Mouse (Mus musculus) adrenal gland, adult 10 weeks (tissue): ENCODE data around the gene Cbr2. TPM values are rescaled to one million over a fixed set of nuclear protein-coding genes. Genes with fewer than 3 reads are reported as not detected.

Experiments used
- polyA plus RNA-seq: library from polyadenylated mRNA; stranded (reverse); fragments of 350-450 nt; fragmentation: Illumina TruSeq; extraction: RNeasy Lipid Tissue Mini Kit (QIAGEN cat#74804); gene quantifications from one replicate; pipeline ENCODE4 v1.2.3, GENCODE M21; 2014; ENCODE audit warnings: low read depth, low replicate concordance

The Cbr2 gene
- polyA plus RNA-seq = 1.2 TPM

GRCm38 (mm10) chr11:120731858-120732680, at the start of gene Cbr2:
Gene Cbr2 (minus strand): TSS chr11:120732114.

GRCm38 (mm10) chr11:120762672-120763041, 30.7 kb upstream of the Cbr2 start, which contains the start of gene Hmga1b:
Gene Hmga1b (plus strand): TSS chr11:120762794.

GRCm38 (mm10) chr11:120727169-120727527, 4.8 kb downstream of the Cbr2 start, which contains the start of gene Dcxr:
Gene Dcxr (minus strand): TSS chr11:120727281.

GRCm38 (mm10) chr11:120721124-120722066, 10.5 kb downstream of the Cbr2 start, which contains the start of gene Rac3:
Gene Rac3 (plus strand): TSS chr11:120721470.

GRCm38 (mm10) chr11:120713580-120714518, 18.1 kb downstream of the Cbr2 start, which contains the start of the genes Cenpx and Lrrc45:
Gene Cenpx (minus strand): TSS chr11:120713738.
Gene Lrrc45 (plus strand): TSS chr11:120713925.

Other genes with a start within 250 kb of the Cbr2 start
- 2.4 TPM for gene Mrpl12, start 247.5 kb downstream of the Cbr2 start, polyA plus RNA-seq
- 2.2 TPM for gene Slc25a10, start 240.3 kb downstream of the Cbr2 start, polyA plus RNA-seq
- gene Gcgr, start 201.4 kb downstream of the Cbr2 start, polyA plus RNA-seq = not detected
- 1.0 TPM for gene Mcrip1, start 182.4 kb downstream of the Cbr2 start, polyA plus RNA-seq
- gene Ppp1r27, start 181.0 kb downstream of the Cbr2 start, polyA plus RNA-seq = not detected
- 183 TPM for gene P4hb, start 158.9 kb downstream of the Cbr2 start, polyA plus RNA-seq
- 32.9 TPM for gene Arhgdia, start 150.5 kb downstream of the Cbr2 start, polyA plus RNA-seq
- gene Alyref, start 133.7 kb downstream of the Cbr2 start, polyA plus RNA-seq = 20.8 TPM
- 10.3 TPM for gene Anapc11, start 133.7 kb downstream of the Cbr2 start, polyA plus RNA-seq
- not detected for gene Npb, start 123.6 kb downstream of the Cbr2 start, polyA plus RNA-seq
- 14.4 TPM for gene Pcyt2, start 114.2 kb downstream of the Cbr2 start, polyA plus RNA-seq
- gene Sirt7, start 106.9 kb downstream of the Cbr2 start, polyA plus RNA-seq = 7.9 TPM
- gene Mafg, start 98.5 kb downstream of the Cbr2 start, polyA plus RNA-seq = 17.5 TPM
- gene Pycr1, start 88.3 kb downstream of the Cbr2 start, polyA plus RNA-seq = 0.52 TPM
- not detected for gene Myadml2, start 84.0 kb downstream of the Cbr2 start, polyA plus RNA-seq
- gene Notum, start 70.9 kb downstream of the Cbr2 start, polyA plus RNA-seq = not detected
- gene Aspscr1, start 59.1 kb downstream of the Cbr2 start, polyA plus RNA-seq = 2.4 TPM
- 1.7 TPM for gene Cenpx, start 18.4 kb downstream of the Cbr2 start, polyA plus RNA-seq
- gene Lrrc45, start 18.2 kb downstream of the Cbr2 start, polyA plus RNA-seq = 0.47 TPM
- not detected for gene Rac3, start 10.6 kb downstream of the Cbr2 start, polyA plus RNA-seq
- not detected for gene Dcxr, start 4.8 kb downstream of the Cbr2 start, polyA plus RNA-seq
- gene Hmga1b, start 30.7 kb upstream of the Cbr2 start, polyA plus RNA-seq = not detected
- gene Rfng, start 52.1 kb upstream of the Cbr2 start, polyA plus RNA-seq = not detected
- gene Gps1, start 52.2 kb upstream of the Cbr2 start, polyA plus RNA-seq = 30.7 TPM
- gene Dus1l, start 64.3 kb upstream of the Cbr2 start, polyA plus RNA-seq = 4.8 TPM
- gene Fasn, start 92.4 kb upstream of the Cbr2 start, polyA plus RNA-seq = 10.8 TPM
- gene Ccdc57, start 200.8 kb upstream of the Cbr2 start, polyA plus RNA-seq = 1.2 TPM
- gene Slc16a3, start 216.4 kb upstream of the Cbr2 start, polyA plus RNA-seq = 0.12 TPM